ENCODE assay signal across 10 mouse cellular contexts in the genomic region with DNA sequence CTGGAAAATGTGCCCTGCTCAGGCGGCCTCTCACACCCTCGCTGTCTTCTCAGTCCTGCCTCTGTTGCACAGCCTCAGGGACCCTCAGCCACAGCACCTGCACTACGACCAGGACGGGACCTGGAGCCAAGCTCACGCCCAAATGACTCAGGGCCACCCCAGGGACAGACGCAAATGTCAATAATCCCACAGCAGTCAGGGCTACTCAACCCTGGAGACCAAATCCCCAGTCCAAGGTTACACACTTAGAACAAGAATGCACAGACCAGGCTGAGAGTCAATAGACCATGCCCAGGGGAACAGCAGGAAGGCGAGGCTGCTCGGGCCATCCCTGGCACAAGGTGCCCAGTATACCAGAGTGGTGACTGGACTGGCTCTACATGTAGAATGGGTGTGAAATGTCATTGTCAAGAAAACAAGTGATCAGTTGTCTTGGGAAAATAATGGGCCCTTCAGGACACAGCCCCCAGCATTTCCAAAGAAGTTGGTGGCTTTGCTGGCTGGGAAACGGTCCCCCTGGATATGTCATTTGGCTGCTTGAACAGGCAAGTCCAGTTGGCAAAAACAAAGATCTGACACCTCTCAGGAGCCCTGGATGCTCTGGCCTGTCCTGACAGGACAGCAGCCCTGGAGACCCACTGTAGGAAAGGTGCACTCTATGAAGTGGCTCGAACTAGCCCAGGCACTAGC. TPM values are rescaled to one million over a fixed set of nuclear protein-coding genes. Genes with fewer than 3 reads are reported as not detected.
DNase-seq lines count a peak whose midpoint lies in the region; ATAC-seq lines count a peak whose summit lies in the region.
"Had no signal": no experiment of that assay in that cellular context is flagged by ENCODE, and none has a peak within 500 bp of the region (broad histone marks: within the 10 kb centered on the region; RNA-seq: fewer than 3 reads in every experiment).

No protein-coding gene starts in this region.

- peaks cover 48% of the 10 kb centered on the region for H3K4me1 ChIP-seq in liver, embryonic 15.5 days (replicated peaks)
- H3K4me1 ChIP-seq in liver, embryonic 11.5 days (replicated peaks; ENCODE audit: control insufficient read depth, insufficient read depth, low read length) = peaks cover 25% of the 10 kb centered on the region
- H3K4me1 ChIP-seq in hindbrain, embryonic 15.5 days (replicated peaks) = peaks cover 66% of the 10 kb centered on the region
- H3K4me1 ChIP-seq in midbrain, embryonic 16.5 days (ENCODE audit: control insufficient read depth, insufficient read depth, low read length) = peaks cover 61% of the 10 kb centered on the region

- ATAC-seq in liver, embryonic 15.5 days (ENCODE audit: insufficient read depth) = no peak
- ATAC-seq in liver, embryonic 11.5 days (replicated peaks; ENCODE audit: low FRiP score) = no peak
- ATAC-seq in hindbrain, embryonic 15.5 days (ENCODE audit: low FRiP score, low read depth) = no peak
- no peak for ATAC-seq in midbrain, embryonic 16.5 days

- H3K9ac ChIP-seq in liver, embryonic 15.5 days = no peak overlapping the region
- H3K9ac ChIP-seq in liver, embryonic 11.5 days (ENCODE audit: low read depth, low read length) = no peak overlapping the region
- H3K9ac ChIP-seq in hindbrain, embryonic 15.5 days = no peak overlapping the region
- peak overlapping the region; percentile 33; the same call in 1 of the 2 replicates for H3K9ac ChIP-seq in midbrain, embryonic 16.5 days (ENCODE audit: low read depth, low read length)

- H3K36me3 ChIP-seq in liver, embryonic 15.5 days (replicated peaks) = peaks cover 37% of the 10 kb centered on the region
- H3K36me3 ChIP-seq in liver, embryonic 11.5 days (ENCODE audit: control insufficient read depth, insufficient read depth, low read length) = peaks cover 2% of the 10 kb centered on the region
- H3K36me3 ChIP-seq in hindbrain, embryonic 15.5 days = no peaks in the 10 kb centered on the region
- no peaks in the 10 kb centered on the region for H3K36me3 ChIP-seq in midbrain, embryonic 16.5 days (ENCODE audit: control insufficient read depth, insufficient read depth, low read length)

- DNase-seq in cerebellum, adult 9-10 months = peak; percentile 34
- no peak for DNase-seq in cerebellum, adult 11 months
- DNase-seq in liver, embryonic 11.5 days (ENCODE audit: low spot score) = no peak
- DNase-seq in left cerebral cortex, adult 18-20 months (ENCODE audit: low spot score in 2 of 2) = no peak
- DNase-seq in urinary bladder, postnatal 14 days (ENCODE audit: low spot score) = no peak
- DNase-seq: B cell, adult 2 months had no signal

- 82% methylated on average over 10 of the region's 10 CpGs for whole genome bisulfite sequencing in liver, embryonic 15.5 days (ENCODE audit: insufficient replicate concordance)
- 88% methylated on average over 10 of the region's 10 CpGs for WGBS in liver, embryonic 11.5 days
- 68% methylated on average over 10 of the region's 10 CpGs for WGBS in hindbrain, embryonic 15.5 days
- 71% methylated on average over 10 of the region's 10 CpGs for WGBS in midbrain, embryonic 16.5 days

- 0 out of 2 replicates have a peak overlapping the region, but pooled peaks have one; percentile 2 for H3K4me2 ChIP-seq in liver, embryonic 15.5 days
- no peak overlapping the region for H3K4me2 ChIP-seq in liver, embryonic 11.5 days
- peak overlapping the region; percentile 23 for H3K4me2 ChIP-seq in hindbrain, embryonic 15.5 days
- H3K4me2 ChIP-seq in midbrain, embryonic 16.5 days (ENCODE audit: low read length) = peak overlapping the region; percentile 6; the same call in 1 of the 2 replicates

- peak overlapping the region; percentile 26; the same call in 1 of the 2 replicates for H3K27ac ChIP-seq in liver, embryonic 15.5 days (replicated peaks)
- no peak overlapping the region for H3K27ac ChIP-seq in liver, embryonic 11.5 days (ENCODE audit: low read depth, low read length)
- H3K27ac ChIP-seq in hindbrain, embryonic 15.5 days (replicated peaks) = peak overlapping the region; percentile 44
- H3K27ac ChIP-seq in midbrain, embryonic 16.5 days (ENCODE audit: low read length) = 0 out of 2 replicates have a peak overlapping the region, but pooled peaks have one; percentile 15

- no peak overlapping the region for H3K4me3 ChIP-seq in liver, embryonic 15.5 days (replicated peaks)
- no peak overlapping the region for H3K4me3 ChIP-seq in liver, embryonic 11.5 days (ENCODE audit: low read depth, low read length)
- H3K4me3 ChIP-seq in hindbrain, embryonic 15.5 days = no peak overlapping the region
- no peak overlapping the region for H3K4me3 ChIP-seq in midbrain, embryonic 16.5 days (ENCODE audit: low read depth, low read length)

- H3K9me3 ChIP-seq in liver, embryonic 15.5 days (replicated peaks) = no peaks in the 10 kb centered on the region
- H3K9me3 ChIP-seq in liver, embryonic 11.5 days (ENCODE audit: control insufficient read depth, low read length) = no peaks in the 10 kb centered on the region
- no peaks in the 10 kb centered on the region for H3K9me3 ChIP-seq in hindbrain, embryonic 15.5 days
- no peaks in the 10 kb centered on the region for H3K9me3 ChIP-seq in midbrain, embryonic 16.5 days (replicated peaks; ENCODE audit: control insufficient read depth, low read length, poor library complexity, severe bottlenecking)
- H3K9me3 ChIP-seq: megakaryocyte, embryonic 14.5 days had no signal

- no peaks in the 10 kb centered on the region for H3K27me3 ChIP-seq in liver, embryonic 15.5 days
- H3K27me3 ChIP-seq in liver, embryonic 11.5 days (replicated peaks; ENCODE audit: control insufficient read depth, insufficient read depth, low read length) = no peaks in the 10 kb centered on the region
- H3K27me3 ChIP-seq in hindbrain, embryonic 15.5 days = no peaks in the 10 kb centered on the region
- no peaks in the 10 kb centered on the region for H3K27me3 ChIP-seq in midbrain, embryonic 16.5 days (ENCODE audit: control insufficient read depth, insufficient read depth, low read depth, low read length)
- H3K27me3 ChIP-seq: megakaryocyte, embryonic 14.5 days had no signal

RNA-seq across cellular contexts. Expression of gene Rab11b, which starts 4.8 kb away (rescaled TPM):
- 111 and 116 TPM in 2 replicates for polyA plus RNA-seq in liver, embryonic 15.5 days (2015; fragmentation: Nextera tagmentation; extraction: Ambion mirVana)
- polyA plus RNA-seq in liver, embryonic 11.5 days (2014; fragmentation: Nextera tagmentation; extraction: Ambion mirVana) = 184 and 199 TPM in 2 replicates
- polyA plus RNA-seq in hindbrain, embryonic 15.5 days (2015; fragmentation: Nextera tagmentation; extraction: Ambion mirVana) = 590 and 595 TPM in 2 replicates
- polyA plus RNA-seq in midbrain, embryonic 16.5 days (2015; fragmentation: Nextera tagmentation; extraction: Ambion mirVana) = 503 and 519 TPM in 2 replicates
- 100 to 1,000 TPM; 359 to 382 TPM for total RNA-seq in left cerebral cortex, adult 18-20 months (2021)

RNA-seq across cellular contexts. Expression of gene Angptl4, which starts 26.1 kb away (rescaled TPM):
- 23.0 and 27.6 TPM in 2 replicates for polyA plus RNA-seq in liver, embryonic 15.5 days (2015; fragmentation: Nextera tagmentation; extraction: Ambion mirVana)
- 28.1 and 31.9 TPM in 2 replicates for polyA plus RNA-seq in liver, embryonic 11.5 days (2014; fragmentation: Nextera tagmentation; extraction: Ambion mirVana)
- 23.2 and 23.9 TPM in 2 replicates for polyA plus RNA-seq in hindbrain, embryonic 15.5 days (2015; fragmentation: Nextera tagmentation; extraction: Ambion mirVana)
- polyA plus RNA-seq in midbrain, embryonic 16.5 days (2015; fragmentation: Nextera tagmentation; extraction: Ambion mirVana) = 16.8 and 17.4 TPM in 2 replicates
- 1 to 10 TPM; 1.4 to 2.2 TPM for total RNA-seq in left cerebral cortex, adult 18-20 months (2021)

RNA-seq across cellular contexts. Expression of gene March2, which starts 37.1 kb away (rescaled TPM):
- polyA plus RNA-seq in liver, embryonic 15.5 days (2015; fragmentation: Nextera tagmentation; extraction: Ambion mirVana) = 274 and 311 TPM in 2 replicates
- polyA plus RNA-seq in liver, embryonic 11.5 days (2014; fragmentation: Nextera tagmentation; extraction: Ambion mirVana) = 92.1 and 95.7 TPM in 2 replicates
- polyA plus RNA-seq in hindbrain, embryonic 15.5 days (2015; fragmentation: Nextera tagmentation; extraction: Ambion mirVana) = 84.6 and 86.7 TPM in 2 replicates
- 62.9 and 74.6 TPM in 2 replicates for polyA plus RNA-seq in midbrain, embryonic 16.5 days (2015; fragmentation: Nextera tagmentation; extraction: Ambion mirVana)
- 10 to 100 TPM; 90.0 to 90.1 TPM for total RNA-seq in left cerebral cortex, adult 18-20 months (2021)

RNA-seq across cellular contexts. Expression of gene Kank3, which starts 54.8 kb away (rescaled TPM):
- polyA plus RNA-seq in liver, embryonic 15.5 days (2015; fragmentation: Nextera tagmentation; extraction: Ambion mirVana) = 10.4 and 12.8 TPM in 2 replicates
- 21.4 and 23.4 TPM in 2 replicates for polyA plus RNA-seq in liver, embryonic 11.5 days (2014; fragmentation: Nextera tagmentation; extraction: Ambion mirVana)
- 50.4 and 57.1 TPM in 2 replicates for polyA plus RNA-seq in hindbrain, embryonic 15.5 days (2015; fragmentation: Nextera tagmentation; extraction: Ambion mirVana)
- polyA plus RNA-seq in midbrain, embryonic 16.5 days (2015; fragmentation: Nextera tagmentation; extraction: Ambion mirVana) = 49.0 and 52.6 TPM in 2 replicates
- total RNA-seq in left cerebral cortex, adult 18-20 months (2021) = 10 to 100 TPM; 27.5 to 32.7 TPM
